Mouse (Mus musculus) c-Kit-positive CD71-positive TER-119-negative erythroid progenitor cells, embryonic 14.5 days (primary cell): ENCODE data around the gene Pknox1.
"Not testable (repeated sequence)": the region's sequence is repeated elsewhere in the genome, so short reads cannot be mapped to it uniquely, and the experiment has no call there.

Experiments used
- DNase-seq: peaks from one replicate; pipeline ENCODE4 v3.0.0-alpha.2; 2013; ENCODE audit warnings: low read depth

The Pknox1 gene

DNA sequence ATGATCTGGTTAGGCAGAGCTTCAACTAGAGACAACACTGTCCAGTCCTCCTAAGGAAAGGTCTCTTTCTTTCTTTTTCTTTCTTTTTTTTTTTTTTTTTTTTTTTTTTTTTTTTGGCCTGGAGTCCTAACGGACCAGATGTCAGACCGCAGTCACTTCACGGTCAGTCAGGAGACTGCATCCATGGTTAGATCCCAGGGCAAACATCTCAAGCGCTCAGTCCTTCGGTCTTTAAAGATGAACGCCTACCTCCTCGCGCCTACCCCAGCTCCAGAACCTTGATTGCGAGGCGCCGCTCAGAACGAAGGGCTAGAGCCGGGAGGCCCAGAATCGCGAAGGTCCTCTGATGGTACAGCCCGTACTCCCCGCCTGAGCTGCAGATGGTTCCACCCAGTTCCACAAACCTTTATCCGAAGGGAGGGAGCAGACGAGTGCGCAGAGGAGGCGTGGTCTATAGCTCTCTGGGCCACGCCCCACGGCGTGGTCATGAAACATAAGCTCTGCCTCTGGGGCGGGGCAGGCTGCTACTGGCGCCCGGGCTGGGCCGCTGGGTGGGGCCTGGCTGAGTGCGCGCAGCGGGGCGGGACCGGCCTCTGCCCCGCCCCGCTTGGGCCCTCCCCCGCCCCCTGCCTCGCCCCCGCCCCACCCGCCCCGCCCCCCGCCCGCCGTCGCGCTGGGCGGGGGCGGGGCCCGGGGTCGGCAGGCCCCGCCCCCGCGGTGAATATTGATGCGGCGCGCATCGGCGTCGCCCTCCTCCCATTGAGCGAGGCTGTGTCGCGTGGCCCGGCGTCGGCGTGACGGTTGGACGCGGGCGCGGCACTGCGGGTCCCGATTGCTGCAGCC is at the start of gene Pknox1:
Gene Pknox1 (plus strand): TSS at position 720 of the 843 bp plus-strand sequence.
- peak; percentile 99 for DNase-seq

DNA sequence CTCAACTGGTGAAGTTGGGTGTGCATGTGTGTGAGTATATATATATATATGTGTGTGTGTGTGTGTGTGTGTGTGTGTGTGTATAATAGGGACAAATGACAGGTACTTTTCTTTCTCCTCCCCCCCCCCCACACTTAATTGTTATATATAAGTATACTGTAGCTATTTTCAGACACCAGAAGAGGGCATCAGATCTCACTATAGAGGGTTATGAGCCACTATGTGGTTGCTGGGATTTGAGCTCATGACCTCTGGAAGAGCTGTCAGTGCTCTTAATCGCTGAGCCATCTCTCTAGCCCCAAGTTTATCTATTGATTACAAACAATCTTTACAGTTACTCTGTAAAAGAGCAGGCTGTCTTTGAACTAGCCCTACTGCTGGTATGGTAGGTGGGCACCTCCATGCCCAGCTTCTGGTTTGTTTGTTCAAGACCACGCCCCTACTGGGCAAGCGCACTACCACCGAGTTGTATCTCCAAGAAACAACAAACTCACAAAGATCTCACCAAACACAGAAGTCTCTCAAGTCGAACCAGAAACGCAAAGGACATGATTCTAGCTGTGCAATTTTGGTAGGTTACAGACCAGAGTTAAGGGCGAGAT is 45.1 kb upstream of the Pknox1 start:
- peak; percentile 19 for DNase-seq

DNA sequence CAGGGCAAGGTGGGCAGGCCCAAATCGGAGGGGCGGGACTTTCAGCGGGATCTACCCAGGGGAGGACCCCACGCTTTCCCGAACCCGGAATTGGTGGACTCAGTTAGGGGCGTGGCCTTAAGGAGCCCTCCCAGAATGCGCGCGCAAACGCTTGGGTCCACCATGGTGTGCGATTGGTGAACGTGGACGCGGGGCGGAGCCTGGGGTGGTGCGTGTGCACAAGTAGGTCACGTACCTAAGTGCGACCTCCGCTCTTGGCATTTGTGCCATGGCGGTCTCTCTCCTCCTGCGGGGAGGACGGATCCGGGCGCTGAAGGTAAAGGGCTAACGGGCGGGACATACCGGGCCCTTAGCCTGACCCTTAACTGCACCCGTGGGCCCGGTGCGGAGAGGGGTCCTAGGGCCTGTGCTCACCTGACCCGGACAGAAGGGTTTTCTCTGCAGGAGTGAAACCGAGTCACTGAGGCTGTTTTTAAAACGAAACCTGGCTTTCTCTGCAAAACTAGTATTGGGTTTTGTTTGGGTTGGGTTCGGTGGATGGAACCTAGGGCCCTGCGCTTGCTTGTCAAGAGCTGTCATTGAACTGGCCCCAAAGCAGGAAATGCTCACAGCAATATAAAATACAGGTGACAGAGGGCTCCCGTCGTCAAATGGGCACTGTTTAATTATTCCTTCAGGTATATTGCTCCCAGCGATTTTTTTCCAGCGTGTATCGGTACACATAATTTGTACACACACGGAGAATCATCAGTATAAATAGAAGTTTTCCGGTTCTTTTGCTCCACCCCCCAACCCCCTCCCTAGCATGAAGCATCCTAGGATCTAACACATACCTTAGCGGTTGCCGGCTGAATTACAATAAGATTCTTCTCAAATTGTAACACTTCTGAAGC is 44.3 kb upstream of the Pknox1 start, which contains the start of the genes Wdr4 and Ndufv3:
Gene Wdr4 (minus strand): TSS at position 35 of the 893 bp plus-strand sequence.
Gene Ndufv3 (plus strand): TSS at position 170 of the 893 bp plus-strand sequence.
- peak; percentile 100 for DNase-seq

DNA sequence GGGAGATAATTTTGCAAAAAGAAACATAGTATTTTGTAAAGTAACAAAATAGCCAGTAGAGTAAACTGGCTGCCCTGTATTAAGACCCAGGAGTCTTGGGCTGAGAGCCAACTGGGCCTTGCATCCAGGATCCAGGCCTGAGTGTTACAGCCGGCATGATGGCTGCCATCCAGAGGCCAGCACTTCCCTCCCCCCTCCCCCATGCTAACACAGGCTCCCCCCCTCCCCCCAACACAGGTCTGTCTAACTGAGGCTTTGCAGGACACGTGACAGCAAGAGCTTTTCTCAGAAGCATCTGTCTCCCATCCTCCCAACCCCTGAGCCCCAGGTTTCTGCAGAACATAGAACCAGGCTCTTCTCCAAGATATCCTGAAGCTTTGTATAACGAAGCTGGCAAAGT is 43.6 kb upstream of the Pknox1 start:
- no peak for DNase-seq

DNA sequence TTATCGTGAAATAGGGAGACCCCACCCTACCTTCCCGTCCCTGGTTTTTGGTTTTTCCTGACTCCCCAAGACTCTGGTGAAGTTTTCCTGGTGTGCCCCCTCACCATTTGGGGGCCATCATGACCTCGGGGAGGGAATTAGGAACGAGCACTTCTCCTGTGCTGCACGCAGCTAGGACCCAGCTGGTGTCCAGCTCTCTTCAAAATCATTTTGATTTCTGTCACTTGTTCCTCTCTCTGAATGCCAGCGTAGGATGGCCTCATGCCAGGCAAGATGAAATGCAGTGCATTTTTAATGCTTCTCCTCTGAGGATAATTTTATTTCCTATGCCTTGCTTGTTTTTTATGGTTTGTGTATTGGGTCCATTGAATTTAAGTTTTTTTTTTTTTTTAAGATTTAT is 42.6 kb upstream of the Pknox1 start:
- DNase-seq = no peak

DNA sequence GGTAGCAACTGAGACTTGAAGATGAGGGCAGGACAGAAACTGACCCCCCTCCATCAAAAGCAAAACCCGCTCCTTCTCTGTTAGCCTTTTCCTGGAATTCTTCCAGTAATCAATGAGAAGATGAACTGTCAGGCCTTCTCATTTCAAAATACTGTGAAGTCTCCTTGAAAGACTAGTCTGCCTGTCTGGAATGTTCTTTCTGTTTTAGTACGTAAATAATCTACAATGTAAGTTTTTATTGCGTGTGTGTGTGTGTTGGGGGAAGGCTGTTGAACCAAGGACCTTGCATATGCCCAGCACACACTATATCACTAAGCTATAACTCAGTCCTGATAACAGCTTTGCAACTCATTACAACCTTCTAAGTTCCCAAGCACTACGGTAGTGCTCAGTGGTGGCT is 39.4 kb upstream of the Pknox1 start:
- no peak for DNase-seq

DNA sequence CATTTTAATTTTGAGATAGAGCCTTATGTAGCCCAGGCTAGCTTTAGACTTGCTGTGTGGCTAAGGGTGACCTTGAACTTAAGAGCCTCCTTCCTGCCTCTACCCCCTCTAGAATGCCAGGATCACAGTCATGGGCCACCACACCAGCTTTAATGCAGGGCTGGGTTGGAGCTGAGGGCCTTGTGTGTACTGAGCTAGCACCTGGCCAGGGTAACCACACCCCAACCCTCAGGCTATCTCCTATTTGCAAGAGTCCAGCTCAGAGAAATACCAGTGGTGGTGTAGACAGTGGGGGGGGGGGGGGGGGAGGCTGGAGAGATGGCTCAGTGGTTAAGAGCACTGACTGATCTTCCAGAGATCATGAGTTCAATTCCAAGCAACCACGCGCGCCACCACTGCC is 38.7 kb upstream of the Pknox1 start:
- no peak for DNase-seq

- DNase-seq = no peak
These were observed 35.2 kb upstream of the Pknox1 start for GRCm38 (mm10) chr17:31529314-31529713.

- no peak for DNase-seq
These were observed 32.9 kb upstream of the Pknox1 start for GRCm38 (mm10) chr17:31531441-31532158.

- not testable (repeated sequence) for DNase-seq
These were observed 32.2 kb upstream of the Pknox1 start for GRCm38 (mm10) chr17:31532331-31532730.

GRCm38 (mm10) chr17:31535358-31535757 is 29.2 kb upstream of the Pknox1 start:
- DNase-seq = no peak

GRCm38 (mm10) chr17:31535871-31536629 is 28.5 kb upstream of the Pknox1 start:
- DNase-seq = no peak

DNA sequence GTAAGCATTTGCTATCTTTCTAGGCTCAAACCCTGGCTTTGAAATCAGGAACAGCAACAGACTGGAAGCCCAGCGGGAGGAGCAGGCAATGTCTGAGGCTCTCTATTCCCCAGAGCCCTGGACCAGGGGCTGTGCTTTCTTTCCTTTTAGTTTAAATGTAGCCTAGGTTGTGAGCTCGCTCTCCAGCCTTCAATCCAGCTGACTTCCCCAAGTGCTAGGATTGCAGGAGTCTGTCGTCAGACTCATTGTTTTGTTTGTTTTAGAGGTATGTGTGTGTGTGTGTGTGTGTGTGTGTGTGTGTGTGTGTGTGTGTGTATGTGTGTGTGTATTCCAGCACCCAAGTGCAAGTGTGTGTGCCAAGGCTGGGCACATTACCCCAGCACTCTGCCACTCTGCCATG is 24.4 kb upstream of the Pknox1 start:
- no peak for DNase-seq

- no peak for DNase-seq
These were observed 23.6 kb upstream of the Pknox1 start for GRCm38 (mm10) chr17:31540809-31541459.

- DNase-seq = no peak
These were observed 23.1 kb upstream of the Pknox1 start for GRCm38 (mm10) chr17:31541460-31541831.

- no peak for DNase-seq
These were observed 21.0 kb upstream of the Pknox1 start for GRCm38 (mm10) chr17:31543574-31543973.

- no peak for DNase-seq
These were observed 17.9 kb upstream of the Pknox1 start for GRCm38 (mm10) chr17:31546444-31547196.

DNA sequence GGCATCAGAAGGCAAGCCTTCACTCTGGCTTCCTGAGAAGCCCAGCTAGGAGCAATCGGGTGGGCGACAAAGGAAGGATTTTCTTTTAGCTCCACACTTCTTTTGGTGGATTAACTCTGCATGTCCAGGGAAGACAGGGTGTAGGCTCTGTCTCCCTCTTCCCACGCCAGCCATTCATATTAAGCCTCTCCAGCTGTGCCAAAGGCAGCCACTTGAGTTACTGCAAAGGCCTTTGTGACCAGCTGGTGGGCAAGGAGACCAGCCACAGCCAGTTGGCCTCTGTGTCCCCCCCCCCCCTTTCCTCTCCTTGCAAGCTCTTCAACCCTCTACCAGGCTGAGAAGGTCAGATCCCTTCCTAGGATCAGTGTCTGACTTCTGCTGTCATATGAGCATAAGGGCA is 16.6 kb upstream of the Pknox1 start:
- DNase-seq = no peak

- no peak for DNase-seq
These were observed 15.1 kb upstream of the Pknox1 start for GRCm38 (mm10) chr17:31549389-31549788.

GRCm38 (mm10) chr17:31552601-31553000 is 11.9 kb upstream of the Pknox1 start:
- DNase-seq = not testable (repeated sequence)
